Mouse (Mus musculus) kidney, postnatal 0 days (tissue): ENCODE data around the gene Rrp36. TPM values are rescaled to one million over a fixed set of nuclear protein-coding genes. Genes with fewer than 3 reads are reported as not detected.

ENCODE experiments used
- ATAC-seq: fragments of 200-750 bp; cut with Nextera tagmentation; replicated peaks from 2 replicates; pipeline ENCODE4 v1.8.0; 2017; ENCODE audit warnings: low read depth, moderate number of reproducible peaks, moderate TSS enrichment, moderate library complexity; ENCODE audit not compliant: low FRiP score
- DNase-seq: peaks from one replicate; pipeline ENCODE4 v3.0.0-alpha.2; 2016; ENCODE audit warnings: low spot score
- H3K27ac ChIP-seq: fragments of 300-500 bp; sonication (generic); 2 replicates; pipeline ENCODE4 v1.5.1; 2014; ENCODE audit warnings: mild to moderate bottlenecking
- H3K27me3 ChIP-seq: fragments of 300-500 bp; sonication (generic); 2 replicates; pipeline ENCODE4 v1.6.1; 2014; ENCODE audit warnings: low read length, mixed read lengths; ENCODE audit not compliant: insufficient read depth
- H3K36me3 ChIP-seq: fragments of 300-500 bp; sonication (generic); 2 replicates; pipeline ENCODE4 v1.6.1; 2014; ENCODE audit warnings: low read length, mixed read lengths; ENCODE audit not compliant: insufficient read depth
- H3K4me1 ChIP-seq: fragments of 300-500 bp; sonication (generic); replicated peaks from 2 replicates; pipeline ENCODE4 v1.6.1; 2014; ENCODE audit warnings: antibody characterized with exemption, low read length, mixed read lengths; ENCODE audit not compliant: insufficient read depth
- H3K4me2 ChIP-seq: fragments of 300-500 bp; sonication (generic); 2 replicates; pipeline ENCODE4 v1.6.1; 2014; ENCODE audit warnings: mild to moderate bottlenecking, low read length, moderate library complexity, mixed read lengths
- H3K4me3 ChIP-seq: fragments of 300-500 bp; sonication (generic); replicated peaks from 2 replicates; pipeline ENCODE4 v1.5.1; 2014; ENCODE audit warnings: low read depth, low read length
- H3K9ac ChIP-seq: fragments of 300-500 bp; sonication (generic); 2 replicates; pipeline ENCODE4 v1.6.1; 2014; ENCODE audit warnings: low read depth, low read length
- H3K9me3 ChIP-seq: fragments of 300-500 bp; sonication (generic); replicated peaks from 2 replicates; pipeline ENCODE4 v1.6.1; 2016; ENCODE audit warnings: low read length, inconsistent platforms, mixed read lengths
- CTCF ChIP-seq: IDR thresholded peaks from 2 replicates; pipeline ENCODE4 v1.5.1; 2016; ENCODE audit warnings: antibody characterized with exemption, low read depth, mild to moderate bottlenecking, moderate library complexity
- WGBS: fragments of 180-500 bp; shearing (Covaris S2); extraction: QIAGEN DNeasy Blood & Tissue Kit; methylation state at CpG from one replicate; pipeline ENCODE4 v1.1.7; 2014; 5-methylcytosine and 5-hydroxymethylcytosine counted together
- polyA plus RNA-seq: library from polyadenylated mRNA; unstranded; fragments of >200 nt; fragmentation: Nextera tagmentation; extraction: Ambion mirVana; gene quantifications from 2 replicates; pipeline ENCODE4 v1.2.1, GENCODE M21; 2015

Rrp36 gene
- polyA plus RNA-seq, 1 experiment from 2014 or later, result 44.4 TPM

GRCm38 (mm10) chr17:46628791-46629684 is 45.1 kb downstream of the Rrp36 start, which contains the start of gene Ptk7:
Ptk7 (minus strand) TSS chr17:46629504.
- no peak for TF ChIP-seq CTCF
- peak within 1 kb of the TSS; percentile 91 for H3K4me3 ChIP-seq
- ATAC-seq, result peak; percentile 48
- under 1% methylated on average over 81 of the region's 90 CpGs for WGBS
- H3K9me3 ChIP-seq, result no peaks in the 10 kb centered on the region
- peak within 1 kb of the TSS; percentile 95 for H3K9ac ChIP-seq
- H3K4me1 ChIP-seq, result peaks cover 33% of the 10 kb centered on the region
- H3K27ac ChIP-seq, result peak within 1 kb of the TSS; percentile 97
- 0 out of 2 replicates have a peak, but pooled peaks cover 9% of the 10 kb centered on the region for H3K36me3 ChIP-seq
- peak; percentile 94 for DNase-seq
- no peaks in the 10 kb centered on the region for H3K27me3 ChIP-seq
- peak within 1 kb of the TSS; percentile 80 for H3K4me2 ChIP-seq

- Histone ChIP-seq H3K27me3 (no peaks in the 10 kb centered on the region), H3K4me3 (peak overlapping the region; percentile 91), H3K4me1 (peaks cover 38% of the 10 kb centered on the region), H3K9ac (peak overlapping the region; percentile 95), H3K4me2 (peak overlapping the region; percentile 80), H3K9me3 (no peaks in the 10 kb centered on the region), H3K27ac (peak overlapping the region; percentile 97), H3K36me3 (0 out of 2 replicates have a peak, but pooled peaks cover 5% of the 10 kb centered on the region)
- DNase-seq (no peak), ATAC-seq (no peak)
- no peak for TF ChIP-seq CTCF
- 0% methylated on average over 12 of the region's 13 CpGs for WGBS
Observed at GRCm38 (mm10) chr17:46628471-46628790, 45.7 kb downstream of the Rrp36 start.

- H3K4me2 ChIP-seq, result peak overlapping the region; percentile 80
- H3K27me3 ChIP-seq, result no peaks in the 10 kb centered on the region
- 0 out of 2 replicates have a peak, but pooled peaks cover 3% of the 10 kb centered on the region for H3K36me3 ChIP-seq
- H3K4me3 ChIP-seq, result peak overlapping the region; percentile 91
- H3K27ac ChIP-seq, result peak overlapping the region; percentile 25; the same call in 1 of the 2 replicates
- peak overlapping the region; percentile 95 for H3K9ac ChIP-seq
- TF ChIP-seq CTCF, result no peak
- WGBS, result 19% methylated on average over 6 of the region's 6 CpGs
- DNase-seq, result no peak
- peaks cover 40% of the 10 kb centered on the region for H3K4me1 ChIP-seq
- H3K9me3 ChIP-seq, result no peaks in the 10 kb centered on the region
- no peak for ATAC-seq
Observed at GRCm38 (mm10) chr17:46627409-46627808, 46.7 kb downstream of the Rrp36 start.

- no peak for DNase-seq
- H3K9me3 ChIP-seq, result no peaks in the 10 kb centered on the region
- peak overlapping the region; percentile 45 for H3K4me2 ChIP-seq
- H3K4me1 ChIP-seq, result peaks cover 50% of the 10 kb centered on the region
- no peaks in the 10 kb centered on the region for H3K36me3 ChIP-seq
- 33% methylated on average over 12 of the region's 12 CpGs for WGBS
- ATAC-seq, result no peak
- no peak overlapping the region; the same call in 1 of the 2 replicates for H3K4me3 ChIP-seq
- H3K27me3 ChIP-seq, result no peaks in the 10 kb centered on the region
- 0 out of 2 replicates have a peak overlapping the region, but pooled peaks have one; percentile 18 for H3K9ac ChIP-seq
- no peak for TF ChIP-seq CTCF
- peak overlapping the region; percentile 63 for H3K27ac ChIP-seq
Observed at GRCm38 (mm10) chr17:46624598-46624997, 49.6 kb downstream of the Rrp36 start.

GRCm38 (mm10) chr17:46623819-46624557 is 50.2 kb downstream of the Rrp36 start:
- no peaks in the 10 kb centered on the region for H3K27me3 ChIP-seq
- TF ChIP-seq CTCF, result peak; percentile 57
- H3K36me3 ChIP-seq, result no peaks in the 10 kb centered on the region
- ATAC-seq (no peak), DNase-seq (peak; percentile 68)
- peaks cover 55% of the 10 kb centered on the region for H3K4me1 ChIP-seq
- H3K4me3 ChIP-seq, result no peak overlapping the region; the same call in 1 of the 2 replicates
- peak overlapping the region; percentile 63 for H3K27ac ChIP-seq
- 0 out of 2 replicates have a peak overlapping the region, but pooled peaks have one; percentile 18 for H3K9ac ChIP-seq
- H3K4me2 ChIP-seq, result peak overlapping the region; percentile 45
- WGBS, result 20% methylated on average over 10 of the region's 10 CpGs
- no peaks in the 10 kb centered on the region for H3K9me3 ChIP-seq

- Histone ChIP-seq H3K4me3 (no peak overlapping the region), H3K27ac (peak overlapping the region; percentile 10; the same call in 1 of the 2 replicates), H3K4me1 (peaks cover 71% of the 10 kb centered on the region), H3K36me3 (no peaks in the 10 kb centered on the region), H3K9me3 (no peaks in the 10 kb centered on the region), H3K27me3 (no peaks in the 10 kb centered on the region), H3K4me2 (no peak overlapping the region), H3K9ac (no peak overlapping the region)
- ATAC-seq (no peak), DNase-seq (no peak)
- no peak for TF ChIP-seq CTCF
- 57% methylated on average over 11 of the region's 11 CpGs for WGBS
Observed at GRCm38 (mm10) chr17:46622269-46622668, 51.9 kb downstream of the Rrp36 start.
